Mouse (Mus musculus): Measurements from ENCODE around the gene Atg14. TPM values are rescaled to one million over a fixed set of nuclear protein-coding genes. Genes with fewer than 3 reads are reported as not detected.

Atg14 gene
- total RNA-seq, 2 experiments from 2014 or later, result 19.7 to 20.9 TPM

- peak overlapping the region; percentile 5; the same call in 1 of the 2 replicates for H3K27ac ChIP-seq
- TF ChIP-seq CTCF (conservative IDR thresholded peaks at IDR 0.05), result no peak
Measured at GRCm38 (mm10) chr14:47516755-47517154, 53.7 kb downstream of the Atg14 start.

GRCm38 (mm10) chr14:47515636-47516035 is 54.8 kb downstream of the Atg14 start:
- H3K27ac ChIP-seq, result peak overlapping the region; percentile 64
- DNase-seq (ENCODE audit: low spot score in 2 of 2), result no peak
- no peak overlapping the region for H3K4me3 ChIP-seq
- TF ChIP-seq CTCF (conservative IDR thresholded peaks at IDR 0.05), result peak; percentile 70

More at GRCm38 (mm10) chr14:47516755-47517154, 53.7 kb downstream of the Atg14 start:
- no peak overlapping the region for H3K4me3 ChIP-seq
- no peak for DNase-seq (ENCODE audit: low spot score in 2 of 2)

GRCm38 (mm10) chr14:47514816-47515453 is 55.5 kb downstream of the Atg14 start:
- no peak for DNase-seq (ENCODE audit: low spot score in 2 of 2)
- H3K27ac ChIP-seq, result peak overlapping the region; percentile 64
- H3K4me3 ChIP-seq, result no peak overlapping the region
- TF ChIP-seq CTCF (conservative IDR thresholded peaks at IDR 0.05), result no peak

- TF ChIP-seq CTCF (conservative IDR thresholded peaks at IDR 0.05), result no peak
- no peak for DNase-seq (ENCODE audit: low spot score in 2 of 2)
- Histone ChIP-seq H3K4me3 (no peak overlapping the region), H3K27ac (peak overlapping the region; percentile 59; the same call in 1 of the 2 replicates)
Measured at GRCm38 (mm10) chr14:47513606-47514005, 56.8 kb downstream of the Atg14 start.

GRCm38 (mm10) chr14:47510244-47510643 is 60.2 kb downstream of the Atg14 start:
- H3K27ac ChIP-seq, result peak overlapping the region; percentile 92
- no peak for TF ChIP-seq CTCF (conservative IDR thresholded peaks at IDR 0.05)
- DNase-seq (ENCODE audit: low spot score in 2 of 2), result no peak
- H3K4me3 ChIP-seq, result no peak overlapping the region

- peak overlapping the region; percentile 92 for H3K27ac ChIP-seq
- DNase-seq (ENCODE audit: low spot score in 2 of 2), result peak in 1 of 2 experiments; percentile 60
- H3K4me3 ChIP-seq, result no peak overlapping the region
- TF ChIP-seq CTCF (conservative IDR thresholded peaks at IDR 0.05), result no peak
Measured at GRCm38 (mm10) chr14:47508035-47508434, 62.4 kb downstream of the Atg14 start.

GRCm38 (mm10) chr14:47506676-47507075 is 63.8 kb downstream of the Atg14 start:
- peak in 1 of 2 experiments; percentile 57 for DNase-seq (ENCODE audit: low spot score in 2 of 2)
- H3K4me3 ChIP-seq, result no peak overlapping the region
- TF ChIP-seq CTCF (conservative IDR thresholded peaks at IDR 0.05), result no peak
- peak overlapping the region; percentile 92 for H3K27ac ChIP-seq

GRCm38 (mm10) chr14:47504036-47504435 is 66.4 kb downstream of the Atg14 start:
- DNase-seq (ENCODE audit: low spot score in 2 of 2), result no peak
- Histone ChIP-seq H3K4me3 (no peak overlapping the region), H3K27ac (peak overlapping the region; percentile 86)
- no peak for TF ChIP-seq CTCF (conservative IDR thresholded peaks at IDR 0.05)

GRCm38 (mm10) chr14:47498632-47499031 is 71.8 kb downstream of the Atg14 start:
- no peak for DNase-seq (ENCODE audit: low spot score in 2 of 2)
- TF ChIP-seq CTCF (conservative IDR thresholded peaks at IDR 0.05), result no peak
- Histone ChIP-seq H3K27ac (0 out of 2 replicates have a peak overlapping the region, but pooled peaks have one; percentile 11), H3K4me3 (no peak overlapping the region)

- H3K4me3 ChIP-seq, result no peak overlapping the region
- TF ChIP-seq CTCF (conservative IDR thresholded peaks at IDR 0.05), result no peak
- no peak for DNase-seq (ENCODE audit: low spot score in 2 of 2)
- no peak overlapping the region for H3K27ac ChIP-seq
Measured at GRCm38 (mm10) chr14:47497166-47497565, 73.3 kb downstream of the Atg14 start.

- no peak overlapping the region for H3K27ac ChIP-seq
- no peak overlapping the region for H3K4me3 ChIP-seq
- no peak for DNase-seq (ENCODE audit: low spot score in 2 of 2)
- no peak for TF ChIP-seq CTCF (conservative IDR thresholded peaks at IDR 0.05)
Measured at GRCm38 (mm10) chr14:47495951-47496350, 74.5 kb downstream of the Atg14 start.

- DNase-seq (ENCODE audit: low spot score in 2 of 2), result no peak
- Histone ChIP-seq H3K4me3 (no peak overlapping the region), H3K27ac (no peak overlapping the region)
- no peak for TF ChIP-seq CTCF (conservative IDR thresholded peaks at IDR 0.05)
Measured at GRCm38 (mm10) chr14:47493592-47494361, 76.7 kb downstream of the Atg14 start.

Other genes with a start within 250 kb of the Atg14 start
- gene Lgals3, start 202.9 kb downstream of the Atg14 start, total RNA-seq (2021), result 1 to 10 TPM in 1 of 2 experiments, under 1 TPM in 1; 0.79 to 1.0 TPM
- 1 to 10 TPM in 1 of 2 experiments, under 1 TPM in 1; 0.52 to 1.6 TPM for gene Dlgap5, start 152.2 kb downstream of the Atg14 start, total RNA-seq (2021)
- gene Fbxo34, start 120.2 kb downstream of the Atg14 start, total RNA-seq (2021), result 10 to 100 TPM; 90.9 to 94.0 TPM
- 10 to 100 TPM; 82.8 to 95.2 TPM for gene Ktn1, start 77.8 kb upstream of the Atg14 start, total RNA-seq (2021)